Mouse (Mus musculus): Measurements from ENCODE around the gene Ostf1.

Gene Ostf1

DNA sequence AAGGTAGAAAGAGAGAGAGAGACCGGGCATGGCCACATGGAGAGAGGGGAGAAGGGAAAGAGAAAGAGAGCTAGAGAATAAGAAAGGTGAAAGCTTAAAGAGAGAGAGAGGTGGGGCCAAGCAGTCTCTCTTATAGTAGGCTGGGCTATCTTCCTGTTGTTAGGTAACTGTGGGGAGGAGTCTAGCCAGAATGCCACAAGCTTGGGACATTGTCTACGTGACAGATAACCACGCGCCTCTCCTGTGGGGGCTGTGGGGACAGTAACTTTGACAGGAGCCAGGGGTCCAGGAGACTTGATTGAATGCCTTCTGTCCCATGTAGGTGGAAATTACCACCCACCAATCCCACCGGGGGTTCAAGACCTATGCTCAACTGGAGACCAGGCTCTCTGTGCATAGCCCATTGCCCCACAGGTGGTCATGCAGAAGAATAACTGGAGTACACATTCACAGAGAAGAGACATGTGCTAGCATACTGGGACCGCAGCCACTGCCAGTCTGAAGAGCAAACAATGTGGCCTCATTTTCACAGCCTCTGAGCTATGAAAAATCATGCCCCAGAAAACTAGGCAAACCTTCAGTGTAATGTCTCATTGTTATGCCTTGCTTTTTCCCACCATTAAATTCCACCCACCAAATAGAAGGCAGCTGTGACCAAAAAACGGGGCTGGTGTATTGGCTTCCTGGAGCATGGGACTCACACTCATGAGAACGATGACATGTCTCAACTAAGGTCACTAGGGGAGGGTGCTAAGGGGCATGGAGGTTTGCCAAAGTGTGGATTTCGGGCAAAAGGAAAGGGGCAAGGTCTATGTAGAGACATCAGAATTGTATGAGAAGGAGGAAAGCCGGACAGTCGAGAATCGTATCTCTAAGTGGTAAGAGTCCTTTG lies 63.4 kb downstream of the Ostf1 start:
- no peak for DNase-seq (ENCODE audit: low spot score)

DNA sequence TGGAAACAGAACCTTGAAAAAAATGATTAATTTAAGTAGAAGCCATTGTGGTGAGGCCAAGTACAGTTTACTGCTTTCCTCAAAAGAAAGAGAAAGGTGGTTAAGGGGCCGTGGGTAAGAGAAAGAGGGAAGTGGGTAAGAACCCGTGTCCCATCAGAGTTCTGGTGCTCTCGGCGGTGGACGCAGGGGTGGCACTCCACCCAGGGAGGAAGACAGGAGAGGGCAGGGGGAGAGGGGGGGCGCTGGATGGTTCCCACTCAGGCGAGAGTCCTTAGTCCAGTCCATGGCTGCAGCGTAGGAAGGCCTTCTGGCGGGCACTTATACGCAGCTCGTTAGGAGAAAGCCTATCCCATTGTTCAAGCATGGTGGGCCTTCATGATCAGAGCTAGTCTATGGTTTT lies 64.1 kb downstream of the Ostf1 start:
- no peak for DNase-seq (ENCODE audit: low spot score)

DNA sequence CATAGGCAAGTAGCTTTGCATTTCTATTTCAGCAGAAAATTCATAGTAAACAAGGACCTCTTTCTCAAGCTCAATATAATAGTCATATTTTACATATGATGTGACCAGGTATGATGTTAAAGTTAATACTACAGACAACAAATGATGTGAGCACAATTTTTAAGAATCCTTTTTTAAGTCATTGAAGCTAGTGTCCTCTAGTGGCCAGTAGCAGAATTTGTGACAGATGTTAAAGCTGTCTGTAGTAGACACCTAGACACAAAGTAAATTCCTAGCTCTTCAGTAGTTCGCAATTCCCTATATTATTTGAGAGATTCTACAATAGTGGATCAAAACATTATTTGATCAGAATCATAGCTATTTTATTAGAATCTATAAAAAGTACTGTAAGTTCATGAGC lies 73.9 kb downstream of the Ostf1 start:
- no peak for DNase-seq (ENCODE audit: low spot score)

GRCm38 (mm10) chr19:18555645-18556044 lies 76.0 kb downstream of the Ostf1 start:
- no peak for DNase-seq (ENCODE audit: low spot score)

DNA sequence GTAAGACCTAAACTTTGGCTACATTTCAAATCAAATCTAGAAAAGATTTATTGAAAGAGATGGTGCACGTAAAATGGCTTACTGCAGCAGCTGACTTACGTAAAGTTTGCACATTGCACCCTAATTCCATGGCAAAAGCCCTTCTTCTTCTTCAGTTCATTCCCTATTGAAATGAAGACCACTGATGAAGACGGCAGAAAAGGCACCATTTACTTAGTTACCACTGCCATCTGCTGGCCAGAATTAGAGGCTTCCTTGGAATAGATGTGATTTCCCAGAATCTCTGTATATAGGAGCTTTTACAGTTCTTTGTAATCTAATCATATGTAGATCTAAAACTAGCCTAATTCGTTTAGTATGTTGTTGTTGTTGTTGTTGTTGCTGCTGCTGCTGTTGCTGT lies 83.0 kb downstream of the Ostf1 start:
- peak; percentile 22 for DNase-seq (ENCODE audit: low spot score)
